ENCODE assay signal across 8 mouse cellular contexts in genomic region chr13:51902482-51903285, GRCm38 (mm10). TPM values are rescaled to one million over a fixed set of nuclear protein-coding genes. Genes with fewer than 3 reads are reported as not detected.
DNase-seq lines count a peak whose midpoint lies in the region; ATAC-seq lines count a peak whose summit lies in the region.

No protein-coding gene starts in this region.

- H3K27me3 ChIP-seq in hindbrain, embryonic 11.5 days (ENCODE audit: control insufficient read depth, insufficient read depth, low read length), result no peaks in the 10 kb centered on the region
- H3K27me3 ChIP-seq in lung, embryonic 15.5 days, result no peaks in the 10 kb centered on the region

- ATAC-seq in hindbrain, embryonic 11.5 days (ENCODE audit: low FRiP score), result peak; percentile 55
- ATAC-seq in lung, embryonic 15.5 days (ENCODE audit: borderline replicate concordance, extremely low read depth, low FRiP score, low TSS enrichment), result peak; percentile 76

- peak overlapping the region; percentile 21 for H3K4me2 ChIP-seq in hindbrain, embryonic 11.5 days (replicated peaks; ENCODE audit: low read depth, low read length)
- H3K4me2 ChIP-seq in lung, embryonic 15.5 days, result peak overlapping the region; percentile 49

- peak overlapping the region; percentile 53 for H3K9ac ChIP-seq in hindbrain, embryonic 11.5 days (ENCODE audit: low read depth, low read length)
- H3K9ac ChIP-seq in lung, embryonic 15.5 days, result 0 out of 2 replicates have a peak overlapping the region, but pooled peaks have one; percentile 6

- H3K9me3 ChIP-seq in hindbrain, embryonic 11.5 days (ENCODE audit: control insufficient read depth, low read length), result no peaks in the 10 kb centered on the region
- no peaks in the 10 kb centered on the region for H3K9me3 ChIP-seq in lung, embryonic 15.5 days

- H3K4me1 ChIP-seq in hindbrain, embryonic 11.5 days (replicated peaks; ENCODE audit: control insufficient read depth, insufficient read depth, low read length), result peaks cover 5% of the 10 kb centered on the region
- peaks cover 42% of the 10 kb centered on the region for H3K4me1 ChIP-seq in lung, embryonic 15.5 days

- 32% methylated on average over 19 of the region's 19 CpGs for WGBS in hindbrain, embryonic 11.5 days
- WGBS in lung, embryonic 15.5 days, result 15% methylated on average over 19 of the region's 19 CpGs

- no peaks in the 10 kb centered on the region for H3K36me3 ChIP-seq in hindbrain, embryonic 11.5 days (ENCODE audit: control insufficient read depth, insufficient read depth, low read length)
- no peaks in the 10 kb centered on the region for H3K36me3 ChIP-seq in lung, embryonic 15.5 days

- peak; percentile 53 for DNase-seq in R1 (ENCODE audit: low read depth, low spot score)
- DNase-seq in cerebellum, postnatal 10 days, result peak; percentile 95 to 96
- peak; percentile 33 to 51 for DNase-seq in frontal cortex, postnatal 36 days (ENCODE audit: low spot score in 2 of 2)
- peak; percentile 63 for DNase-seq in hindbrain, embryonic 11.5 days (ENCODE audit: low spot score)
- DNase-seq in layer of hippocampus, adult 8-10 months (ENCODE audit: low spot score in 2 of 2), result peak; percentile 24 to 60
- peak; percentile 70 for DNase-seq in retina, postnatal 1 day
- no peak for DNase-seq in spleen, postnatal 10 days (ENCODE audit: low spot score in 2 of 2)

- H3K27ac ChIP-seq in hindbrain, embryonic 11.5 days (ENCODE audit: low read depth, low read length), result peak overlapping the region; percentile 87
- H3K27ac ChIP-seq in lung, embryonic 15.5 days, result peak overlapping the region; percentile 94

- H3K4me3 ChIP-seq in hindbrain, embryonic 11.5 days (ENCODE audit: low read depth, low read length), result no peak overlapping the region
- H3K4me3 ChIP-seq in lung, embryonic 15.5 days, result peak overlapping the region; percentile 4

RNA-seq across cellular contexts. Expression of gene Gadd45g, which starts 56.2 kb away (rescaled TPM):
- 174 and 179 TPM in 2 replicates for polyA plus RNA-seq in hindbrain, embryonic 11.5 days (2014; fragmentation: Nextera tagmentation; extraction: Ambion mirVana)
- 10 to 100 TPM; 14.6 to 28.2 (median 17.2) TPM for total RNA-seq in layer of hippocampus, adult 8-10 months (2022)
- 50.3 and 50.9 TPM in 2 replicates for polyA plus RNA-seq in lung, embryonic 15.5 days (2015; fragmentation: Nextera tagmentation; extraction: Ambion mirVana)

Comparison
In these comparisons a context has a peak if more than half of its experiments do, and no peak if none do; other contexts are left out.
1. DNase-seq: peak in R1 (single experiment), cerebellum, postnatal 10 days (2 of 2), frontal cortex, postnatal 36 days (2 of 2), hindbrain, embryonic 11.5 days (single experiment), layer of hippocampus, adult 8-10 months (2 of 2) and retina, postnatal 1 day (single experiment); none in spleen, postnatal 10 days (0 of 2).